Mouse (Mus musculus) E14TG2a.4 (cell line): Measurements from ENCODE around the gene Gm266.

Source experiments
- CTCF ChIP-seq: conservative IDR thresholded peaks from 2 replicates; pipeline ENCODE4 v1.5.1; 2014; ENCODE audit warnings: low read length
- POU5F1 ChIP-seq: IDR thresholded peaks from 2 replicates; pipeline ENCODE4 v1.6.1; 2014; ENCODE audit warnings: low read length, borderline replicate concordance

DNA sequence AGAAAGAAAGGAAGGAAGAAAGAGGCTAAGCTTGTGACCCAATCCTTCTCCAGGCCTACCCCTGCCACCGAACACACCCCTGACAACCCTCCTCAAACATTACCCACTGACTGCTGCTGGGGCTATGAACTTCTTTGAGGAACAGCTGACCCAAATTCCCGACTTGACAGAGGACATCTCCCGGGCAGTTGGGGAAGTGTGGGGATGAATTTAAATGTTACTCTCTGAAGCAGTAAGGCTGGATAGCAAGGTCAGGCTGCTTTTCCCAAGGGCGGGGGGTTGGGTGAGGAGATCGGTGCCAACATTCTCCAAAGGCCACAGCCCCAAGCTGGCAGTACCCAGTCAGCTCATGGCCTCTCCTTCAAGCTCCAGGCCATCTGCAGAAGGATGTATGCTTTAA lies 28.1 kb upstream of the Gm266 start:
- TF ChIP-seq CTCF (no peak), POU5F1 (no peak)
